Mouse (Mus musculus): ENCODE results near the gene Pdk2. TPM values are rescaled to one million over a fixed set of nuclear protein-coding genes. Genes with fewer than 3 reads are reported as not detected.

Pdk2 gene
- polyA plus RNA-seq, 1 experiment from 2014 or later: 24.9 TPM

GRCm38 (mm10) chr11:95008661-95009628, 32.2 kb downstream of the Pdk2 start:
- Histone ChIP-seq H3K4me2 (peak overlapping the region; percentile 82), H3K27ac (replicated peaks) (peak overlapping the region; percentile 97), H3K4me1 (peaks cover 66% of the 10 kb centered on the region), H3K9ac (replicated peaks) (peak overlapping the region; percentile 96), H3K4me3 (replicated peaks) (peak overlapping the region; percentile 96), H3K36me3 (peaks cover 18% of the 10 kb centered on the region), H3K27me3 (replicated peaks) (no peaks in the 10 kb centered on the region), H3K9me3 (replicated peaks) (no peaks in the 10 kb centered on the region)
- 29% methylated on average over 15 of the region's 15 CpGs for WGBS
- peak; percentile 9 for ATAC-seq (ENCODE audit: low FRiP score)

GRCm38 (mm10) chr11:95007418-95007817, 33.7 kb downstream of the Pdk2 start:
- Histone ChIP-seq H3K27me3 (replicated peaks) (no peaks in the 10 kb centered on the region), H3K9me3 (replicated peaks) (no peaks in the 10 kb centered on the region), H3K4me1 (peaks cover 53% of the 10 kb centered on the region), H3K4me3 (replicated peaks) (no peak overlapping the region), H3K4me2 (peak overlapping the region; percentile 80), H3K36me3 (peaks cover 33% of the 10 kb centered on the region), H3K27ac (replicated peaks) (peak overlapping the region; percentile 85), H3K9ac (replicated peaks) (no peak overlapping the region)
- ATAC-seq (ENCODE audit: low FRiP score): no peak
- WGBS: 79% methylated on average over 3 of the region's 3 CpGs

GRCm38 (mm10) chr11:95006525-95007219, 34.5 kb downstream of the Pdk2 start:
- no peaks in the 10 kb centered on the region for H3K27me3 ChIP-seq (replicated peaks)
- ATAC-seq (ENCODE audit: low FRiP score): peak; percentile 64
- WGBS: under 1% methylated on average over 27 of the region's 27 CpGs

GRCm38 (mm10) chr11:95006038-95006437, 35.1 kb downstream of the Pdk2 start:
- no peak for ATAC-seq (ENCODE audit: low FRiP score)
- peak overlapping the region; percentile 51; the same call in 1 of the 2 replicates for H3K9ac ChIP-seq (replicated peaks)
- 43% methylated on average over 4 of the region's 4 CpGs for WGBS

More at GRCm38 (mm10) chr11:95006525-95007219, 34.5 kb downstream of the Pdk2 start:
- Histone ChIP-seq H3K4me2 (peak overlapping the region; percentile 80), H3K27ac (replicated peaks) (peak overlapping the region; percentile 85), H3K4me3 (replicated peaks) (peak overlapping the region; percentile 42), H3K4me1 (peaks cover 45% of the 10 kb centered on the region), H3K9me3 (replicated peaks) (no peaks in the 10 kb centered on the region), H3K9ac (replicated peaks) (peak overlapping the region; percentile 51), H3K36me3 (peaks cover 40% of the 10 kb centered on the region)

GRCm38 (mm10) chr11:95004937-95005198, 36.3 kb downstream of the Pdk2 start:
- Histone ChIP-seq H3K9me3 (replicated peaks) (no peaks in the 10 kb centered on the region), H3K27me3 (replicated peaks) (no peaks in the 10 kb centered on the region), H3K4me1 (peaks cover 49% of the 10 kb centered on the region), H3K9ac (replicated peaks) (no peak overlapping the region), H3K27ac (replicated peaks) (no peak overlapping the region), H3K36me3 (peaks cover 51% of the 10 kb centered on the region), H3K4me3 (replicated peaks) (no peak overlapping the region), H3K4me2 (no peak overlapping the region)
- no peak for ATAC-seq (ENCODE audit: low FRiP score)
- WGBS: 66% methylated on average over 6 of the region's 6 CpGs

More at GRCm38 (mm10) chr11:95006038-95006437, 35.1 kb downstream of the Pdk2 start:
- Histone ChIP-seq H3K4me2 (peak overlapping the region; percentile 80), H3K27ac (replicated peaks) (peak overlapping the region; percentile 85), H3K27me3 (replicated peaks) (no peaks in the 10 kb centered on the region), H3K36me3 (peaks cover 45% of the 10 kb centered on the region), H3K4me1 (peaks cover 42% of the 10 kb centered on the region), H3K9me3 (replicated peaks) (no peaks in the 10 kb centered on the region), H3K4me3 (replicated peaks) (peak overlapping the region; percentile 42)

GRCm38 (mm10) chr11:95004136-95004936, 36.8 kb downstream of the Pdk2 start:
- H3K9ac ChIP-seq (replicated peaks): no peak overlapping the region
- H3K36me3 ChIP-seq: peaks cover 55% of the 10 kb centered on the region
- ATAC-seq (ENCODE audit: low FRiP score): no peak
- H3K27me3 ChIP-seq (replicated peaks): no peaks in the 10 kb centered on the region
- no peak overlapping the region for H3K4me2 ChIP-seq
- peaks cover 47% of the 10 kb centered on the region for H3K4me1 ChIP-seq
- H3K4me3 ChIP-seq (replicated peaks): no peak overlapping the region
- H3K27ac ChIP-seq (replicated peaks): no peak overlapping the region
- H3K9me3 ChIP-seq (replicated peaks): no peaks in the 10 kb centered on the region
- WGBS: 90% methylated on average over 12 of the region's 12 CpGs

GRCm38 (mm10) chr11:95002705-95003104, 38.4 kb downstream of the Pdk2 start:
- Histone ChIP-seq H3K27me3 (replicated peaks) (no peaks in the 10 kb centered on the region), H3K4me1 (peaks cover 41% of the 10 kb centered on the region), H3K4me3 (replicated peaks) (no peak overlapping the region), H3K9me3 (replicated peaks) (no peaks in the 10 kb centered on the region), H3K36me3 (peaks cover 71% of the 10 kb centered on the region), H3K9ac (replicated peaks) (no peak overlapping the region), H3K4me2 (no peak overlapping the region), H3K27ac (replicated peaks) (no peak overlapping the region)
- WGBS: 94% methylated on average over 8 of the region's 8 CpGs
- no peak for ATAC-seq (ENCODE audit: low FRiP score)

- no peak overlapping the region for H3K4me3 ChIP-seq (replicated peaks)
- H3K27me3 ChIP-seq (replicated peaks): no peaks in the 10 kb centered on the region
- H3K4me2 ChIP-seq: no peak overlapping the region
- H3K9me3 ChIP-seq (replicated peaks): no peaks in the 10 kb centered on the region
- H3K9ac ChIP-seq (replicated peaks): no peak overlapping the region
- H3K36me3 ChIP-seq: peaks cover 80% of the 10 kb centered on the region
- peaks cover 40% of the 10 kb centered on the region for H3K4me1 ChIP-seq
- WGBS: 84% methylated on average over 21 of the region's 21 CpGs
- ATAC-seq (ENCODE audit: low FRiP score): no peak
- H3K27ac ChIP-seq (replicated peaks): no peak overlapping the region
Observed at GRCm38 (mm10) chr11:95001584-95002347, 39.4 kb downstream of the Pdk2 start.

- H3K9ac ChIP-seq (replicated peaks): no peak overlapping the region
- peak overlapping the region; percentile 61 for H3K27ac ChIP-seq (replicated peaks)
- 2% methylated on average over 8 of the region's 8 CpGs for WGBS
- no peaks in the 10 kb centered on the region for H3K27me3 ChIP-seq (replicated peaks)
- ATAC-seq (ENCODE audit: low FRiP score): no peak
- H3K36me3 ChIP-seq: peaks cover 86% of the 10 kb centered on the region
- H3K4me1 ChIP-seq: peaks cover 40% of the 10 kb centered on the region
- no peak overlapping the region for H3K4me3 ChIP-seq (replicated peaks)
- H3K4me2 ChIP-seq: peak overlapping the region; percentile 9; the same call in 1 of the 2 replicates
- H3K9me3 ChIP-seq (replicated peaks): no peaks in the 10 kb centered on the region
Observed at GRCm38 (mm10) chr11:95001058-95001457, 40.1 kb downstream of the Pdk2 start.

GRCm38 (mm10) chr11:95000548-95000947, 40.6 kb downstream of the Pdk2 start:
- Histone ChIP-seq H3K4me3 (replicated peaks) (no peak overlapping the region), H3K27ac (replicated peaks) (peak overlapping the region; percentile 61), H3K4me1 (peaks cover 41% of the 10 kb centered on the region), H3K9me3 (replicated peaks) (no peaks in the 10 kb centered on the region), H3K4me2 (peak overlapping the region; percentile 9; the same call in 1 of the 2 replicates), H3K36me3 (peaks cover 82% of the 10 kb centered on the region), H3K27me3 (replicated peaks) (no peaks in the 10 kb centered on the region), H3K9ac (replicated peaks) (peak overlapping the region; percentile 17; the same call in 1 of the 2 replicates)
- WGBS: 31% methylated on average over 4 of the region's 4 CpGs
- ATAC-seq (ENCODE audit: low FRiP score): no peak
